Mouse (Mus musculus) midbrain, embryonic 10.5 days (tissue): ENCODE data around the gene Afg3l1. TPM values are rescaled to one million over a fixed set of nuclear protein-coding genes. Genes with fewer than 3 reads are reported as not detected.
"Not testable (repeated sequence)": the region's sequence is repeated elsewhere in the genome, so short reads cannot be mapped to it uniquely, and the experiment has no call there.

Experiments used
- DNase-seq: peaks from one replicate; pipeline ENCODE4 v3.0.0-alpha.2; 2017; ENCODE audit warnings: low spot score
- H3K27ac ChIP-seq: fragments of 300-500 bp; sonication (generic); replicated peaks from 2 replicates; pipeline ENCODE4 v1.5.1; 2016; ENCODE audit warnings: mild to moderate bottlenecking
- H3K27me3 ChIP-seq: fragments of 300-500 bp; sonication (generic); 2 replicates; pipeline ENCODE4 v1.6.1; 2016; ENCODE audit warnings: low read depth, mild to moderate bottlenecking; ENCODE audit not compliant: poor library complexity, severe bottlenecking
- H3K36me3 ChIP-seq: fragments of 300-500 bp; sonication (generic); 2 replicates; pipeline ENCODE4 v1.6.1; 2016; ENCODE audit warnings: mild to moderate bottlenecking, moderate library complexity
- H3K4me1 ChIP-seq: fragments of 300-500 bp; sonication (generic); 2 replicates; pipeline ENCODE4 v1.6.1; 2016
- H3K4me3 ChIP-seq: fragments of 300-500 bp; sonication (generic); 2 replicates; pipeline ENCODE4 v1.5.1; 2016; ENCODE audit warnings: mild to moderate bottlenecking, moderate library complexity
- H3K9me3 ChIP-seq: fragments of 300-500 bp; sonication (generic); replicated peaks from 2 replicates; pipeline ENCODE4 v1.6.1; 2016; ENCODE audit warnings: mild to moderate bottlenecking
- WGBS: fragments of 180-500 bp; shearing (Covaris S2); methylation state at CpG from one replicate; pipeline ENCODE4 v1.1.7; 2016; 5-methylcytosine and 5-hydroxymethylcytosine counted together
- polyA plus RNA-seq: library from polyadenylated mRNA; unstranded; fragments of >200 nt; fragmentation: Nextera tagmentation; extraction: Ambion mirVana; gene quantifications from 2 replicates; pipeline ENCODE4 v1.2.1, GENCODE M21; 2016

Afg3l1 gene
- polyA plus RNA-seq, 1 experiment from 2014 or later = 69.3 TPM

DNA sequence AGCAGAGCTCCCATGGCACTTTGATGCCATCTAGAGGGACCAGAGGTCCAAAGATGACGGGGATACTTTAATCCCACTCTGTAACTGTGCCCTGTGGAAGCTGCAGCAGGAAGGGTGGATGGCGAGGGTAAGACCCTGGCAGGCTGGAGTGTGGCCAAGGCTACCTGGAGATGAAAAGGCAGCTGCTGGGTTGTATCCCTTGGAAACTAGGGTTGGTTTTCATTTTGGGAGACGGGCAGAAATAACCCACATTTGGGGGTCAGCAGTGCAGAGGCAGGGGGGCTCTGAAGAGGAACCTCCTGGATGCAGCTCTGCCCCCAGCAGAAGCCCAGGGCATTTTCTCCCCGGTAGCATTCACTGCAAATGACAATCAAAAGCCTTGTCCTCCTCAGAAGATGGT, 27.6 kb downstream of the Afg3l1 start:
- H3K4me1 ChIP-seq = no peaks in the 10 kb centered on the region
- H3K27ac ChIP-seq = no peak overlapping the region
- H3K4me3 ChIP-seq = no peak overlapping the region
- H3K36me3 ChIP-seq = peaks cover 100% of the 10 kb centered on the region
- DNase-seq = no peak
- peaks cover 9% of the 10 kb centered on the region; the same call in 1 of the 2 replicates for H3K9me3 ChIP-seq
- 82% methylated on average over 4 of the region's 4 CpGs for WGBS
- H3K27me3 ChIP-seq = no peaks in the 10 kb centered on the region

DNA sequence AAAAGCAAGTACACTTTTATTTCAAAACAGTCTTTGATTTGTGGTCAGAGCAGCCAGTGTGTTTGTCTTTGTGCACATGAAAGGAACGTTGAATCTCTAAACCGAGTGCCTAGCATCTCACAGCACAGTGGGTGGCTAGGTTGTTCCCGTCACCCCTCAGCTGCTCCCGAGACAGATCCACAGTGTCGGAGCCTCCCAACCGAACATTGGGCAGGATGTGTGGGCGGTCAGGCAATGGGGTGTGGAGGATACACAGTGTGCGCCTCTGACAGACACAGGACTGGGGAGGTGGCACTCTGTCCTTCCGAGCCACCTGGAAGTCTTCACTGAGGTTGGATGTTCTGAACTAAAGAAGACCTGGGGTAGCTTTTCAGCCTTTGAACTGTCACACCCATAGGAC, 28.0 kb downstream of the Afg3l1 start:
- H3K27me3 ChIP-seq = no peaks in the 10 kb centered on the region
- 87% methylated on average over 9 of the region's 9 CpGs for WGBS
- peaks cover 100% of the 10 kb centered on the region for H3K36me3 ChIP-seq
- H3K4me1 ChIP-seq = no peaks in the 10 kb centered on the region
- peaks cover 9% of the 10 kb centered on the region; the same call in 1 of the 2 replicates for H3K9me3 ChIP-seq
- H3K27ac ChIP-seq = no peak overlapping the region
- DNase-seq = no peak
- no peak overlapping the region for H3K4me3 ChIP-seq

DNA sequence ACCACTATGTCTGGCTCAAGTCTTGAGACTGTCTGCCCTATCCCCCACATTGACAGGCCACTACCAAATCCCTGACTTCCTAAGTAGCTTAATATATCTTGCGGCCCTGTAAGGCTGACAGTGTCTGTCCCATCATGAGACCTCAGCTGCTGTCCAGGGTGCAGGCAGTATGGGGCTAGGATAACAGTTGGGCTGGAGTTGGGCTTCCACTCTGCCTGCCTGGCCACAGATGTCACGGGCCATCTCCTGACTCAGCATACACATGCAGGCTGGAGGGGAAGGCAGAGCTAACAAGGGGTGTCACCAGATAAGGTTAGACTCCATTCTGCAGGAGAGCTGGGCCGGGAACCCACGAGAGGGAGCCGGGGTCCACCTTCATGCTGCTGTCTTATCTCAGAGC, 29.4 kb downstream of the Afg3l1 start:
- no peak for DNase-seq
- peaks cover 9% of the 10 kb centered on the region; the same call in 1 of the 2 replicates for H3K9me3 ChIP-seq
- H3K4me1 ChIP-seq = no peaks in the 10 kb centered on the region
- 92% methylated on average over 5 of the region's 5 CpGs for WGBS
- H3K4me3 ChIP-seq = no peak overlapping the region
- no peaks in the 10 kb centered on the region for H3K27me3 ChIP-seq
- peaks cover 89% of the 10 kb centered on the region for H3K36me3 ChIP-seq
- H3K27ac ChIP-seq = no peak overlapping the region

DNA sequence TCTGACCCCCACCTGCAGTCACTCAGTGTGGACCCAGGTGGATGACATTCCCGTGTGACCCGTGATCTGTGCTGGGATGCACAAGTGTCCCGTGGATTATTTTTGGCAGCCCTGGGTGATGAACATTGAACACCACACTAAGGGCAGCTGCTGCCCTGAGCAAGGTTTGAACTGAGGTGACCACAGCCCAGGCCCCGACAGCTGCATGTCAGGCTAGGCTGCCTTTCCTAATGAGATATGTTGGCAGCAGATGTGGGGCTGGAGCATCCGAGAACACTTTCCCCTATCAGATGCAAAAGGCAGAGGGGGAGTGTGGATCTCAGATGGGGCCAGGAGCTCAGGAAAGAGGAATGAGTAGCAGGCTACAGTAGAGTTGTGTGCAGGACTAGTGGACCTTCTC, 33.1 kb downstream of the Afg3l1 start:
- H3K4me1 ChIP-seq = peaks cover 28% of the 10 kb centered on the region
- H3K36me3 ChIP-seq = peaks cover 52% of the 10 kb centered on the region
- H3K27ac ChIP-seq = no peak overlapping the region
- WGBS = 82% methylated on average over 5 of the region's 5 CpGs
- peaks cover 36% of the 10 kb centered on the region for H3K27me3 ChIP-seq
- H3K4me3 ChIP-seq = no peak overlapping the region
- H3K9me3 ChIP-seq = no peaks in the 10 kb centered on the region
- no peak for DNase-seq

- peak overlapping the region; percentile 82 for H3K4me3 ChIP-seq
- DNase-seq = peak; percentile 27
- no peaks in the 10 kb centered on the region for H3K9me3 ChIP-seq
- H3K4me1 ChIP-seq = peaks cover 43% of the 10 kb centered on the region
- H3K36me3 ChIP-seq = peaks cover 19% of the 10 kb centered on the region
- peak overlapping the region; percentile 92 for H3K27ac ChIP-seq
- peaks cover 54% of the 10 kb centered on the region for H3K27me3 ChIP-seq
- 5% methylated on average over 9 of the region's 9 CpGs for WGBS
Measured at GRCm38 (mm10) chr8:123514136-123514535, 36.4 kb downstream of the Afg3l1 start.

DNA sequence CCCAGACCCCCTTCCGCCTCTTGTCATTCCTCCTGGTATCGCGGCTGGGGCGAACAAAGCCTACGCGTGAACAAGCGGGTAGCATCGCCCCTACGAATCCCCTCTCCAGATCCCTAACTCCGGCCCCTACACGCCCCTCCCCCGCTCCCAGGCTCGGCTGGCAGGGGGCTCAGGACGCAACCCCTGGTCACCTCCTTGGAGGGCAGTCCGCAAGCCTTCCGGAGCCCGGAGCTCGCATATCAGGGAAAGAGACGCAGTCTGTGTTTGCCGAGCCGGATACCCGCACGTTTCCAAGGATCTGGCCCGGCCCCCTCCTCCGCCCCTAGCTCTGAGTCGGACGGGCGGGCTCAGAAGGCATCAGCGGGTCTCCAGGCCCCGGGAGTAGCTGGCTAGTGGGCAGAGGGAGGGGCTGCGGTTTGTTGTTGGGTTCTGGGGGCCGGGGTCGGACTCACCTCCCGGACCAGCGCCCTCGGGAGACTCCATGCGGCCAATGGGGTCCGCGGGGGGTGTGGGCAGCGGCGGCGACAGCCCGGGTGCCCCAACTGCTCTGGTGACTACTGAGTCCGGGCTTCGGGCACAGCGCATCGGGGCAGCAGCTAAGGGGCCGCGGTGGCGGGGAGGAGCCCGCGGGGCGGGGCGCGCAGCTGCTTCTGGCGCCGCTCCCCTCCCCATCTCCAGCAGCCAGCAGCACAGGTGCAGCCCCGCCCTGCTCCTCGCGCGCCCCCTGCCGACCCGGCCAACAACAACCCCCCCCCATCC, 37.3 kb downstream of the Afg3l1 start, which contains the start of gene Dbndd1:
Gene Dbndd1, minus strand, starts transcription at position 683 of the 759 bp plus-strand sequence.
- peak within 1 kb of the TSS; percentile 92 for H3K27ac ChIP-seq
- H3K4me3 ChIP-seq = peak within 1 kb of the TSS; percentile 82
- H3K36me3 ChIP-seq = peaks cover 10% of the 10 kb centered on the region
- peak; percentile 85 for DNase-seq
- WGBS = under 1% methylated on average over 57 of the region's 63 CpGs
- H3K9me3 ChIP-seq = no peaks in the 10 kb centered on the region
- H3K4me1 ChIP-seq = peaks cover 49% of the 10 kb centered on the region
- H3K27me3 ChIP-seq = peaks cover 54% of the 10 kb centered on the region

GRCm38 (mm10) chr8:123515540-123515897, 37.8 kb downstream of the Afg3l1 start:
- WGBS = 2% methylated on average over 11 of the region's 11 CpGs
- Histone ChIP-seq H3K4me1 (peaks cover 52% of the 10 kb centered on the region), H3K27ac (peak overlapping the region; percentile 92), H3K9me3 (no peaks in the 10 kb centered on the region), H3K27me3 (peaks cover 54% of the 10 kb centered on the region), H3K36me3 (peaks cover 9% of the 10 kb centered on the region), H3K4me3 (peak overlapping the region; percentile 82)
- no peak for DNase-seq

- 36% methylated on average over 2 of the region's 2 CpGs for WGBS
- Histone ChIP-seq H3K4me1 (peaks cover 52% of the 10 kb centered on the region), H3K36me3 (peaks cover 15% of the 10 kb centered on the region), H3K27ac (no peak overlapping the region), H3K27me3 (peaks cover 54% of the 10 kb centered on the region), H3K9me3 (no peaks in the 10 kb centered on the region), H3K4me3 (no peak overlapping the region)
- DNase-seq = no peak
Measured at GRCm38 (mm10) chr8:123516596-123516995, 38.9 kb downstream of the Afg3l1 start.

GRCm38 (mm10) chr8:123518172-123518571, 40.5 kb downstream of the Afg3l1 start:
- 42% methylated on average over 10 of the region's 10 CpGs for WGBS
- peaks cover 50% of the 10 kb centered on the region for H3K4me1 ChIP-seq

DNA sequence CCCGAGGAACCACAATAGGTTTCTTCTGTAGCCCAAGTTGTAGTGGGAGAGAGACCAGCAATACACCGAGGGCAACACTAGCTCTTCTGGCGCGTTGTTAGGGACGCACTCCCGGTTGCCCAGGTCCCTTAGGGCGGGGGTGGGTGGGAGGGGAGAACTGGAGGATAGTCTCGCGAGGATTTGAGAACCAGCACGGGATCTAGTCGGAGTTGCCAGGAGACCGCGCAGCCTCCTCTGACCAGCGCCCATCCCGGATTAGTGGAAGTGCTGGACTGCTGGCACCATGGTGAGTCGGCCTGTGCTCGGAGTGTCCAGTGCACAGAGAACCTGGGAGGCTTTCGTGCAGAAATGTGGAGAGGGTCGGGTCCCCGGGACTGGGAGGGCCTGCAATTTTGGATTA, 41.0 kb downstream of the Afg3l1 start, which contains the start of gene Gas8:
Gene Gas8, plus strand, starts transcription at position 168 of the 400 bp plus-strand sequence.
- peaks cover 39% of the 10 kb centered on the region for H3K27me3 ChIP-seq
- peaks cover 45% of the 10 kb centered on the region for H3K4me1 ChIP-seq
- DNase-seq = peak; percentile 95
- H3K27ac ChIP-seq = peak within 1 kb of the TSS; percentile 87
- H3K9me3 ChIP-seq = no peaks in the 10 kb centered on the region
- under 1% methylated on average over 20 of the region's 20 CpGs for WGBS
- H3K4me3 ChIP-seq = peak within 1 kb of the TSS; percentile 80
- H3K36me3 ChIP-seq = peaks cover 36% of the 10 kb centered on the region

More at GRCm38 (mm10) chr8:123518172-123518571, 40.5 kb downstream of the Afg3l1 start:
- Histone ChIP-seq H3K4me3 (peak overlapping the region; percentile 80), H3K9me3 (no peaks in the 10 kb centered on the region), H3K27ac (no peak overlapping the region; the same call in 1 of the 2 replicates), H3K36me3 (peaks cover 31% of the 10 kb centered on the region), H3K27me3 (peaks cover 44% of the 10 kb centered on the region)
- DNase-seq = no peak

GRCm38 (mm10) chr8:123520048-123520447, 42.3 kb downstream of the Afg3l1 start:
- DNase-seq, H3K9me3 ChIP-seq, H3K4me3 ChIP-seq, H3K27ac ChIP-seq: not testable (repeated sequence)
- Histone ChIP-seq H3K27me3 (peaks cover 25% of the 10 kb centered on the region), H3K36me3 (peaks cover 49% of the 10 kb centered on the region), H3K4me1 (peaks cover 31% of the 10 kb centered on the region)
- 90% methylated on average over 1 of the region's 1 CpGs for WGBS

- Histone ChIP-seq H3K27me3 (no peaks in the 10 kb centered on the region), H3K36me3 (peaks cover 100% of the 10 kb centered on the region), H3K4me3 (no peak overlapping the region), H3K4me1 (no peaks in the 10 kb centered on the region), H3K9me3 (no peaks in the 10 kb centered on the region), H3K27ac (no peak overlapping the region)
- DNase-seq = no peak
- 95% methylated on average over 25 of the region's 25 CpGs for WGBS
Measured at GRCm38 (mm10) chr8:123527720-123528489, 50.2 kb downstream of the Afg3l1 start.
